Mouse (Mus musculus): ENCODE data around the gene Chchd10. TPM values are rescaled to one million over a fixed set of nuclear protein-coding genes. Genes with fewer than 3 reads are reported as not detected.

Gene Chchd10
- total RNA-seq, 4 experiments from 2014 or later = 741 to 924 (median 745) TPM

GRCm38 (mm10) chr10:75926396-75926795 lies 6.5 kb upstream of the Chchd10 start:
- no peak for DNase-seq

DNA sequence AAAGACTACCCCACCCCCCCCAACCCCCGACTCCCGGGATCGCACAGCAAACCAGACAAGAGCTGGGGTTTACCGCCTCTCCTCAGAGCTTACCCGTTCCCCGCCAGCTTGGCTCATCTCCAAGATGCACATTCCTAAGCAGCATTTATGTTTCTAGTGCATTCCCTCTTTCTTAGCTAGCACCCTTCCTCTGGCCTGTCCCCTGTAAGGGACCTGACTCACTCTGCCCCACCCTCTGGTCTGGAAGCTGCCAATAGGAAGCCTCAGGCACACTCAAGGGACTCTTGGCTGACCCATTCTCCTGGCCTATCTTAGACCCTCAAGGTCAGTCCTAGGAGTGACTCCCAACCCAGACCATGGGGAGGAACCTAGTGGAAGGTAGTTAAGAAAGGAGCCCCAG lies 2.6 kb upstream of the Chchd10 start:
- no peak for DNase-seq

DNA sequence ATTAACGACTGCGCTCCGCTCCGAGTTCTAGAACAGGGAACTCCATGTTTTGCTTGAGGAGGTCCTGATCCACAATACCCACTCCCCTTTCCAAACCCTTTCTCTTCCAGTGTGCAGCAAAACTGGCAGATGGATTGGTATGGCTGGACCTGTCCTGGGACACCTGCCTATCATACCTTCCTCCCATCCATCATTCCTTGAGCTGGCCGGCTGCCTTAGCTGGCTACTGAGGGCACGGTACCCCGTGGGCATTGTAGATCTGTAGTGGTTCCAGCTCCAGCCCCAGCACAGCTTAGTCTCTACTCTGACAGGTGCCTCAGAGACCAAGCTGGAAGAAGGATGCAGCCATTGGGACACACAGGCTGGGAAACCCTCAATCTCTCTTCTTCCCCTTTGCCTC lies 1.6 kb upstream of the Chchd10 start:
- DNase-seq = no peak

DNA sequence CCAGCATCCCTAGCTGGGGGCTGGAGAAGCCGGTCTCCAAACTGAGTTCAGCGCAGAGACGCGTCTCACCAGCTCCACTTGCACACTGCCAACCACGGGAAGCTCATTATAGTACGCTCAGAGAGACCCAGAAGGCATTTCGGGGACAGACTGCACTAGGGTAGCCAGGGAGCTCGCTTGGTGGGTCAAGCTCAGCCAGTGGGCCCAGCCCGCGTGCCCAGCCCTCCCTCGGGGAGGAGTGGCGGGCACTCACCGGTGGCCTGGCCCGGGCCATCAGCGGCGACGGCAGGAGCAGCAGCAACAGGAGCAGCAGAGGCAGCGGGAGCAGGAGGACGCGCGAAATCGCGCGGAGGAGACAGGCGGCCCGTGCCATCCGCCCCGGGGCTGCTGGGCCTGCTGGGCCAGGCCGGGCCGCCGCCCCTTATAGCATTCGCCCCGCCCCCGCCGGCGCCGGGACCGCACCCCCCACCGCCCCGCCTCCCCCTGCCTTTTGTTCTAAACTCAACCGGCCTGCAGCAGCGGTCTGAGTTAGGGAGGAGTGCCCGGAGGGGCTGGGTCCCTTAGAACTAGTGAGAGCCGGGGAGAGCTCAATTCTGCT lies 750 bp upstream of the Chchd10 start:
- DNase-seq = no peak

DNA sequence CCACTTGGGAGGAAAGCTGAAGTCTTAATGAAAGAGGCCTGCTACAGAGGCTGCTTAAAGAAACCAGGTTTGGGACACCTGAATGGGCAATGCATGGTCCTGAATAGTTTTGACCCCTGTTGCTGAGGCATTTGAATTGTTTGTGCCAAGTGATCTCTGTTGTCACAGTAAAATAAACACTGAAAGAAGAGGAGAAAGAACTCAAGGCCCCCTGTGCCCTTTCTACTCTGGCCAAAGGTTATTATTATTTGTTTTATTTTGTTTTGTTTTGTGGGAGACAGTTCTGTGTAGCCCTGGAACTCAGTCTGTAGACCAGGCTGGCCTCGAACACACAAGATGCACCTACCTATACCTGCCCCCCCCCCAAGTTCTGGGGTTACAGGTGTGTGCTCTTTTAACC lies 2.1 kb downstream of the Chchd10 start:
- DNase-seq = no peak

DNA sequence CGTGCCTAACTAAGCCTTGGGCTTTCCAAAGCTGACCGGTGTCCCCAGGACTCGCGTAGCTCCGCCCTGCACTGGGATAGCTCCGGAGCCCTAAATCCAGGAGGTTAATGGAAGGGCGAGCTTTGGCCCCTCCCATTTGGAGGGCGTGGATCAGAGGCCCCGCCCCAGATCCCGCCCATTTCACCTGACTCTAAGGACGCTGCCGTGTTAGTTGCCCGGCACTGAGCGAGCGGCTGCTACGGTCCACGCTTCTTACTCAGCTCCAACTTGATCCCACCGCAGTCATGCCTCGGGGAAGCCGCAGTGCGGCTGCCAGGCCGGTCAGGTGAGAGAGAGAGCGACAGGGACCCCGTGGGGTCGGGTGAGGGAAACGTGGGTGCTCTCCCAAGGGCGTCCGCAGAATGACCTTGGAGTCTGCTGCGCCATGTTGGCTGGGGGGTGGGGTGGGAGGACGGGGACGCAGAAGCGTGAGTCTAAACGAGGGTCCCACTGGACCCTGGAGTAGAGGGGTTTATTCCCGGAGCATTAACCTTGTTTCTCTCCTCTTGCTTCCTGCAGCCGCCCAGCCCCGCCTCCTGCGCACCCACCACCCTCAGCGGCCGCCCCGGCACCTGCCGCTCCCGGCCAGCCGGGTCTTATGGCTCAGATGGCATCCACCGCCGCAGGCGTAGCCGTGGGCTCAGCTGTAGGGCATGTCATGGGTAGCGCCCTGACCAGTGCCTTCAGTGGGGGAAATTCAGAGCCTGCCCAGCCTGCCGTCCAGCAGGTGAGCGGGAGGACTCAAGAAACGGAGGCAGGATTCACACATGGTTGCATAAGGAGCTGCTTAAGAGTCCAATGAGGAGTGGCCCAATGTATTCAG lies 3.0 kb downstream of the Chchd10 start, which contains the start of gene Mmp11:
Gene Mmp11 (minus strand): TSS at position 817 of the 862 bp plus-strand sequence.
- DNase-seq = peak; percentile 78

DNA sequence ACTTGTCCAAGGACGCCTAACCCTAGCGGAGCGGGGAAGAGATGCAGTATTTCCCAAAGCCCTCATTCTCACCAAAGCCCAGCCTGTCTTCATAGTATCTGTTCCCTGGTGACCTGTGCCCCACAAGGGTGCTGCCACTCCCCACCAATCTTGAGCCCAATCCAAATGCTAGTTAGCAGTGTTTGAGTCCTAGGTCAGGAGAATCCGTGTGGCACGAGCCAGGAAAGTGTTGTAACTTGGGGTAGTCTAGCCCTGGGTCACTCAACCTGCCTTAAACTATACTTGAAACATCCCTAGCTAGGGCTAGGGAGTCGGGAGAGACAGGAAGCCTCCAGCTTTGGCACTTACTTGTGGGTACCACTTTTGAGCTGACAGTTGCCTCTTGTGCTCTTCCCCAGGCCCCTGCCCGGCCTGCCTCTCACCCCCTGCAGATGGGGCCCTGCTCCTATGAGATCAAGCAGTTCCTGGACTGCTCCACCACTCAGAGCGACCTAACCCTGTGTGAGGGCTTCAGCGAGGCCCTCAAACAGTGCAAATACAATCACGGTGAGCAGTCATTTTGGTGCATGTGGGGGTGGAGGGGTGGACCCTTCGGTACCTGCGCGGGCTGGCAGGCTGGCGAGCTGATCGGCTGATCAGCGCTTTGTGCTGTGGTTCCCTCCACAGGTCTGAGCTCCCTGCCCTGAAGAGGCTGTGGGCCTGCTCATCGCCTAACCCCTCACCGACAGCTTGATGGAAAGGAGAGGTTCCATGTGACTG lies 4.2 kb downstream of the Chchd10 start:
- no peak for DNase-seq

DNA sequence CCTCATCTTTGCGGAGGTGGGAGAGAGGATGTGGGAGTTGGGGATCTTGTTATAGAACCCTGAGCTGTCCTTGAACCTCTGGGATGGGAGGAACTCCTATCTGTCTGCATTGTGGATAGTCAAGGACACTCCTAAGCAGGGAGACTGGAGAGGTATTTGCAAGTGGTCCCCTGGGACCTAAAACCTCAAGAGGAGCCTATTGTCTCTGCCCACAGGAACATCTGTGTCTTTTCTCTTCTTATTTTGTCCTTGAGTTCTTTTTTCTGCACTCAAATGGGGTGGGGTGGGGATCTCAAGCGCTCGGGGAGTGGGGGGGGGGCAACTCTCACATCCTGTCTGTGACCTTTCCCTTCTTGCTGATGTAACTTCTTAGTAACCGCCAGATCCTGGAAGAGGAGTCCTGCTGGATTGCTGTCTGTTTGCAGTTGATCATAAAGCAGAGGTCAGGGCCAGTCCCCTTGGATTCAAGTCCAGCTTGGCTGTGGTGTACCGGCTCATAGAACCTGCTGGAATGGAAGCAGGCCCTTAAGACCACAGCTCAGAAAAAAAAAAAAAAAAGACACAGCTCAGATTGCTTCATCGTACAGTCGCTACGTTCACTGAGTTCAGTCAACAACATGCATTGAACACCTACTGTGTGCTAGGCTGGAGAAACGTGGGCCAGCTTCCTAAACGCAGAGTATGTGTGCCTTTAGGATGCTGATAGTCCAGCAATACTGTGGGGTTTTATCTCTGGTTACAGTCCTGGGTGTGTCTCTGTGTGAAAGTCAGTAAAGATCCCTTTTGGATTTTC lies 5.1 kb downstream of the Chchd10 start:
- DNase-seq = peak; percentile 65

- no peak for DNase-seq
These were observed 6.7 kb downstream of the Chchd10 start for GRCm38 (mm10) chr10:75939481-75940234.

DNA sequence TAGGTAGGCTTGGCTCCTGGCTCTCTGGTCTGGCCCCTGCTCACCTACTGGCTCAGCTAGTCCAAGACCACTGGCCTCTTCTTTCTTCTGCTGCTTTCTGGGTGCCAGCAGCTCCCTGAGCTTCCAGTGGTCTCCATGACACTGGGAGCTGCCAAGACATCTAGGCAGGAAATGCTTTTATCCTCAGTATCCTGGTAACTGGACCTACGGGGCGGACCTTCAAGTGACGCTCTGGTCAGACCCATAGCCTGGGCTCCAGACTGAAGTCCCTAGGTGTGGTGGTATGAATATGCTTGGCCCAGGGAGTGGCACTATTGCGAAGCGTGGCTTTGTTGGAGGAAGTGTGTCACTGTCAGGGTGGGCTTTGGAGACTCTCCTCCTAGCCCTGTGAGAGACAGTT lies 7.6 kb downstream of the Chchd10 start, which contains the start of gene Gm867:
Gene Gm867 (minus strand): TSS at position 153 of the 400 bp plus-strand sequence.
- no peak for DNase-seq

GRCm38 (mm10) chr10:75941042-75941824 lies 8.3 kb downstream of the Chchd10 start:
- no peak for DNase-seq

DNA sequence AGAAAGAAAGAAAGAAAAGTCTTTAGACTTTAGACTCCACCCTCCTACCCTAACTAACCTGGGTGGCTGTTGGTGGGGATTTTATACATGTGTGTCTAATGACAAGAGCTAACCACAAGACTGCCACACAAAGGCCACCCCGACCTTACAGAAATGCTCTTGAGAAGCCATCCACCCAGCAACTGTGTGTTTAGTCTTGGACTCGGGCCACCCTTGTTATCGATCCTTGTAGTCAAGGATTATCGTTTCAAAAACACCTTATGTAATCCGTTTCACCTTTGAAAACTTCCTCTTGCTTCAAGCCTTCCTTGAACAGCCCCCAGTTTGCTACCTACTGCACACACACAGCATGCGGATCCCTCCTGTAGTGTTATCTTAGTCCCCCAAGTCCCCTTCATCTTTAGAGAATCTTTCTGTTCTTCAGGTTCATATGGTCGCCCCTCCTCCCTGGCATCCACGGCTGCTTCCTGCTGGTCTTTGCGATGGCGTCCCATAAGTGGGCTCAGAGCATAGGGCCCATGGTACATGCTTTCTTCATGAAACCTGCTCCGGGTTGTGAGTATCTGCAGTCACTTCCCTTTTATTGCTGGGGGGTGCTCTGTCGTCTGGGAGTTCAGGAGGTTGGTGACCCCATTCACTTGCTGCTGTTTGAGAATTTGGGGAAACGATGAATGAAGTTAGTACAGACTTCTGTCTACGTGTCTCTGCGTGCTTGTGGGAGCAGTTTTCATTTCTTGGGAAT lies 10.0 kb downstream of the Chchd10 start, which contains the start of gene Vpreb3:
Gene Vpreb3 (plus strand): TSS at position 322 of the 742 bp plus-strand sequence.
- no peak for DNase-seq

- DNase-seq = peak; percentile 50
These were observed 11.3 kb downstream of the Chchd10 start for GRCm38 (mm10) chr10:75944066-75944772.

- DNase-seq = peak; percentile 5
These were observed 12.3 kb downstream of the Chchd10 start for GRCm38 (mm10) chr10:75945213-75945612.

- no peak for DNase-seq
These were observed 13.0 kb downstream of the Chchd10 start for GRCm38 (mm10) chr10:75945896-75946295.

DNA sequence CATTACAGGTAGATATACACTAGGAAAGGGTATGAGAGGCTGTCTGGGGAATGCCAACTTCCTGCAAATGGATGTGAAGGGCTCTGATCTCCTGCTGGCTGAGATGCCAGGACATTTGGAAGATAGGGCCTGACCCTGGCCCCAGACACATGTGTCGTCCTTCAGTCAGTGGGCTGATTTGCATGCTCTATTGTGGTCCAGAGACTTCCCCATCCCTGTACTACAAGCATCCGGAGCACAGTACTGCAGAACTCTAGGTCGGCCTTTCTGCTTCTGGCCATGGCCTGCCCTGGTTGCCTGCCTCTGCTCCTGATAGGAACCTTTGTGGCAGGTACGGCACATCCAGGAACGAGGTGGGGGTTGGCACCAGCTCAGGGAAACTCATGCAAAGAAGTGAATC lies 15.1 kb downstream of the Chchd10 start:
- no peak for DNase-seq

GRCm38 (mm10) chr10:75949053-75950045 lies 16.4 kb downstream of the Chchd10 start:
- peak; percentile 8 for DNase-seq

DNA sequence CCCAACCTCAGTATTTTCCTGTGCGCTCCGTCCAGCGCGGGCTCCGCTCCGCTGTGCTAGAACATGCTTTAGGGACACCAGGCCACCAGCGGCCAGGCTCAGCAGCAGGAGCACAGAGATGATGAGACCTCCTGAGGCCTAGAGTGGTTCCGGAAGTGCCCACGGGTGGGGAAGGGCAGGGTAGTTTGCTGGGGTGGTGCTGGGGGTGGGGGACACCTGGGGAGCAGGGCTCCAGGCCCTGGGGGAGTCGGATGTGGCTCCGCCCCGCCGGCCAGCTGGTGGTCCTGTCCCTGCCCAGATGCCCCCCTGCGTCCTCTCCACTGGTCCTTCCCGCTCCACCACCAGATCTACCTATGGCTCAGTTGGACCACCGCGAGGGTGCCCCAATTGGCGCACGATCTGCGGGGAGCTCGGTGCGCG lies 17.9 kb downstream of the Chchd10 start:
- DNase-seq = no peak
